Mouse (Mus musculus) E14TG2a.4 (cell line): Measurements from ENCODE around the gene Eml2.

Source experiments
- CTCF ChIP-seq: conservative IDR thresholded peaks from 2 replicates; pipeline ENCODE4 v1.5.1; 2014; ENCODE audit warnings: low read length
- POU5F1 ChIP-seq: IDR thresholded peaks from 2 replicates; pipeline ENCODE4 v1.6.1; 2014; ENCODE audit warnings: low read length, borderline replicate concordance

DNA sequence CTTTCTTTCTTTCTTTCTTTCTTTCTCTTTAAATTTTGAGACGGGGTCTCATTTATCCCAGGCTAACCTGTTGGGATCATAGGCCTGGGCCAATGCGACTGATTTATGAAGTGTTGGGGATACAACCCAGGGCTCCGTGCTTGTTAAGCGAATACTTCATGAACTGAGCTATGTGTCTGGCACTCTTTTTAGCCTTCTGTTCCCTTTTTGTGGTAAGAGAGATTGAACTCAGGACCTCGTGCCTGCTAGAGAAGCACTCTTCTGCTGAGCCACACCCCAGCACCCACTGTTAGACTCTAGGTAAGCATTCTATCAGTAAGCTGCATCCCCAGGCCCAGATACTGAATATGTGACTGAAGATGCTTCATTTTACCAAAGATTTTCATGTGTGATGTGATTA, 41.3 kb downstream of the Eml2 start:
- TF ChIP-seq POU5F1 (no peak), CTCF (no peak)
